Mouse (Mus musculus) lung, postnatal 25 days (tissue): ENCODE data around the gene Apeh.

ENCODE experiments used
- DNase-seq: peaks from one replicate; pipeline ENCODE4 v3.0.0; 2022; ENCODE audit warnings: low spot score

Apeh gene

DNA sequence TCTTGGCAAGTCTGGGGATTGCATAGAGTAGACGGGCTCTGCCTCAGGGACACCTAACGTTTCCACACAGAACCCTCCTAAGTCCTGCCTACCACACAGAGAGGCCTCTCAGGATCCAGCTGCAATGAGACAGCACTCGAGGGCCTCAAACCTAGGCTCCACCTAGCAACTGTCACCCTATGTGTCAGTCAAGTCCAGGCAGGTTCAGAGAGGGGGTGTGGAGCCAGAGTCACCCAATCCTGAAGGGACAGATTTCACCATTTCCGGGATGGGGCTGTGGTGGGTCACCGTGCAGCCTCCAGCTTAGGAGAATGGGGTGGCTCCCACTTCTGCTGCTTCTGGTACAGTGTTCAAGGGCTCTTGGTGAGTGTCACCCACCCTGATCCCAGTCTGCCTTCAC lies 14.2 kb downstream of the Apeh start, which contains the start of gene Mst1:
TSS of gene Mst1 (plus strand) at position 269 of the 400 bp plus-strand sequence.
- no peak for DNase-seq

DNA sequence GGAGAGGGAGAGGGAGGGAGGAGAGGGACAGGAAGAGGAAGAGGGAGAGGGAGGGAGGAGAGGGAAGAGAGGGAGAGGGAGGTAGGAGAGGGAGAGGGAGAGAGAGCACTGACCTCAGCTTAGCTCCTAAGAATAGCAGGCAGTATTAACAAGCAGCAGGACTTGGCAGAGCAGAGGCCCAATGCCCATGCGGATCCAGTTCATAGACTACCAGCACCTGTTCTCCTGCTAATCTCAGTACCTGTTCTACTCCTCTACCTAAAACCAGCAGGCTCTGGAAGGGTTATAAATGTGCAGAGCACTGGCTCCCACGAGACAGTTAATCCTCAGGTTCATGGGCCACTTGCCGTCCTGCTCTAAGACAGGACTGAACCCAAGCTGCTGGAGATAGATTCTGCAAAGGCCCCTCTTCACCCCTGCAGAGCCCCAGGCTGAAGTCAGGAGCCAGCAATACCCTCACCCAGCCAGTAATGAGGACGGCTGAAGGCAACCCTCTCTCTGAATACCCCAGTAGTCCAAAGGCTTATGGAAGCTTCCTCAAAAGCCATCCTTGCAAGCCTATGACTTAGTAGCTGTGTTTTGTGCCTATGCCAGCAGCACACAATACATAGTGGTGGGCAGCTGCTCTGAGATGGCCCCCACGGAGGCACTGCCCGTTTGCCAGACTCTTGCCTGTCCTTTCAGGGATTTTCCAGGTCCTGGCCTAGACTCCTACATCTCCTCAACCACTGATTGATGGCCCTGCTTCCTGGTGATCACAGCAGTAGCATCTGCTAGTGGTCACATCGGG lies 21.1 kb downstream of the Apeh start:
- no peak for DNase-seq

DNA sequence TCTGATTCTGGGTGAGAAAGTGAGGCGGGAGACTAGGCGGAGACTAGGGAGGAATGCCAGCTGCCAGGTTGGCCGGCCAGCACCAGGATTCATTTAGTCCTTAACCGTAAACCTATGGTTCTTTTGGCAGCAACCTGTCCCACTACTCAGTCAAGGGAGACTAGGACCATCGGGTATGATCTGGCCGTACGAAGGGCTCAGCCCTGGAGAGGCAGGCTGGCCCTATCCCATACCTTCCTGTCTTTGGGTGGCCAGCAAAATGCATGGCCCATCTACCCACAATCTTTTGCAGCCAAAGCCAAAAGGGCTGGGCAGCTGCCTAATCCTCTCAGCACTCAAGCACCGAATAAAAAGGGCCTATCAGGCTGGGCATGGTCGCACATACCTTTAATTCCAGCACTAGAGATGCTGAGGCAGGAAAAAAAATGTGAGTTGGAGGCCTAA lies 21.9 kb downstream of the Apeh start:
- DNase-seq = no peak

DNA sequence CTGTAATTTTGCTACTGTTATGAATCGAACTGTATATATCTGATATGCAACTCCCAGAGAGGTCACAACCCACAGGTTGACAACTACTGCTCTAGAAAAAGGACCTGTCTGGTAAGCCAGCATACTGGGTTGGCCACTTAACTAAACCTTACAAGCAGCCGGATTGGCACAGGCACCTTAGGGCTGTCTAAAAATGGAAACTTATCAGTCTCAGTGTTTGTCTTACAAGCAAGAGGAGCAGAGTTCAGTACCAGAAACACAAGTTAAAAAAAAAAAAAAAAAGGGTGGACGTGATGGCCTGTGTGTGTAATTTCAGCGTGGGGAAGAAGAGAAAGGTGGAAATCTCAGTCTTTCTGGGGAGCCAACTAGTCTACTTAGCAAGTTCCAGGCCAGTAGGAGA lies 22.6 kb downstream of the Apeh start:
- no peak for DNase-seq

DNA sequence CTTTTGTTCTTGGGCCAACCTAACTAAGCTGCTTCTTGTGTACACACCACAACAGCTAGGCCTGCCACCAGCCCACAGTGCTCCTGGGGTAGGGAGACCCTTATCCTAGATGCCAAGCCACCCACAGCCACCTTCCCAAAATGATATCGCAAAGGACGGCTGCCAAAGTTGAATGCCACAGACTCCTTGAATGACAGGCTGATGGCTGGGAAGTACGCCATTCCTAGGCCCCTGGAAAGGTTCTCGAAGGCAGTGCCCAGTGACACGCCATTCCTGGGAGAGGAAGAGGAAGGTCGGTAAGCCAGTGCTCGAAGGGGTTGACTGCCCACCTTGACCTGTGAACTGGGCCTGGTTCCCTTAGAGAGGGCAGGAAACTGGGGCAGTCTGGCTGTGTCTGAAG lies 24.9 kb downstream of the Apeh start:
- DNase-seq = no peak

DNA sequence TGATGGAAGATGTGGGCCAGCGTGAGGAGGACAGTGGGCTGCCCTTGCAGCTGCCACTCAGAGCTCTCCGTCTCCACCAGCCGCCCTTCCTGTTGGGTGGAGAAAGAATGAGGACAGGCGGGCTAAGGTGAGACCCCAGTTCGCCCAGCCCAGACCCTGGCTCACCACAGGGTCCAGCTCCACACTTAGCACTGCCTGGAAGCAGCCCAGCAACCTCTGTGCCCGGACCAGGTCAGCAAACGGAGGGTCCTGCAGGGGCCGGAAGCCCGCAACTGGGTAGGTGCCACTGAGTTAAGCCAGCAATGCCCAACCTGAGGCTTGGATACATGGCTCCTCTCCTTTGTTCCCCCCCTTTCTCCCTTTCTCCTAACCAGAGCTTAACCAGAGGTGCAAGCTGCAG lies 25.4 kb downstream of the Apeh start:
- no peak for DNase-seq

DNA sequence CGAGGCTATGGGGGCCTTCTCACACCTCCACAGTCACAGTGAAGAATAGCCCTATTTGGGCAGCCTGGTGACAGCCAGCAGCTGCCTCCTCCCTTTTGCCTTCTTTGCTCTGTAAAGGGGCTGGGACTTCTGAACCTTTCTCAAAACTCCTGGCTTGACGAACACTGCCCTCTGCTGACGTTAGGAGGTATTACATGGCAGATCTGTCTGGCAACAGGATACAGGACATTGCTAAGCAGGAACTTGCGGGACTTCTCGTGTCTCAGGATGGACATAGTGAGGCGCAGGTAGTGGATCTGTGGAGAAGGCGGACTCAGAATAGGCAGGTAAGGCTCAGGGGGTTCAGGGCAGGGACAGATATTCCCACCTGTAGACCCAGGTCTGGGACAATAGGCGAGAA lies 26.5 kb downstream of the Apeh start:
- peak; percentile 82 for DNase-seq

DNA sequence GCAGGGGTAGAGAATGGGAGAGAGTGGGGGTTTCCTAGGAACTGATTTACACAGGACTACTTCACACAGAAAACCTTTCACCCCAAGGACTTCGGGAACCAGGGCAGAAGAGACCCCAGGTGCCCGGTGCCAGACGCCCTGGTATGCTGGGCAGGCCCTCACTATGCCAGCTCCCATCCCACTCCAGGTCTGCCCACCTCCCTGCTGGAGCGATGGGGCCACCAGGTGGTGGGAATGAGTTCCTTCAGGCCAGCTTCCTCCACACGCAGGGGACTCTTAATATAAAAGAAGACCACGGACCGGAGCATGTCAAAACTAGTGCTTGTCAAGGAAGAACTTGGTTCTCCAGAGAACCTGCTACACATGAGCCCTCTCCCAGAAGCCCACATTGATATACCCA lies 27.2 kb downstream of the Apeh start:
- DNase-seq = no peak

DNA sequence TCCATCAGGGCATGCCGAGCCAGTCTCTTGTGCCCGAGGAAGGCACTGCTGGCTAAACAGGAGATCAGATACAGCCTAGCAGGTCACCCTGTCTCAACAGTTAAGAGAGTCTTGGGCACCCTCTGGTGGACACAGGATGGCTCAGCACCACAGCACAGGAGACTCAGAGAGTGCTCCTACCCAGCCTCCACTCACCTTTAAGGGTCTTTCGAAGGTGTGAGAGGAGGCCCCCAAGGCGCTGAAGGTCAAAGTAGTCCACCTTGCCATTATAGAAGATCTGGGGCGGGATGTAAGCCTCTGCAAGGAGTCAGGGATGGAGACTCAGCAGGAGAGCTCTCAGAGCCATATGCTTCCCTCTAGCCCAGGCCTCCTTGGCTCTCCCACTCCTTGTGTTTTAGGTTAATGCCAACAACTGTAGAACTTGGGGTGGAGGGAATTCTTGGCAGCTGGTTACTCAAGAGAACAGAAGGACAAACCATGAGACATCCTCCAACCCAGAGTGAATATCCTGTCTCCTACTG lies 28.9 kb downstream of the Apeh start:
- peak; percentile 49 for DNase-seq

DNA sequence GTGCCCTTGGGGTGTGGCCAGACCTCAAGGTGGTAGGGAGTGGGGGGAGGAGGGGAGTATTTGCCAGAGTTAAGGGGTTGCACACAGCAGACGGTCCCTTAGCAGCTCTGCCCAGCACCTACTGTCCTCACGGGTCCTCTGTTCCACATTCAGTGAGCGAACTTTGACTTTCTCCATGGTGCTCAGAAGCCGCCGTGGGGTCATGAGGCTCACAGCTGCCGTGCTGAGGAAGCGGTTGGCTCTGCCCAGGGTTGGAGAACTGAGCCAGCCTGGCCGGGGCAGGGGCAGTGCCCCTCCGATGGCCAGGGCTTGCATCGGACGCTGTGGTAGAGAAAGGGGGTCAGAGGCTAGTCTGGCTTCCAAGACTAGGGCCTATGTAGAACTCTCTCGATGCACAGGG lies 31.0 kb downstream of the Apeh start:
- DNase-seq = no peak

DNA sequence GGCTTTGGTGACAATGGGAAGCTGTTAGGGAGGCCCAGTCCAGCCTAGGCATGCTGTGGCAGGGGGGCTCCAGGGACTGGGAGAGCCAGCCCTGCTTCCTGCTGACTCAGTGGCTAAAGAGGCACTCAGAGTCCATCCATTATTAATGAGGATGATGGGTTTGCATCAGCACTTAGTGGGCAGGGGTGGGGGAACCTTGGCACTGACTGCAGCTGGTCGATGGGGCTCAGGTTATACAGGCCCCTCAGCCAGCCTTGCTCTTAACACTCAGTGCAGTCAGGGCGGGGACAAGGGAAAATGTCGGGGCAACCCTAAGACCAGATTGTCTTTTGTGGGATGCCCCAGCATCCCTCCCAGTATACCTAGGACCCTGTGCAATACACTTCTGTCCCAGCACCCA lies 32.3 kb downstream of the Apeh start:
- DNase-seq = no peak

DNA sequence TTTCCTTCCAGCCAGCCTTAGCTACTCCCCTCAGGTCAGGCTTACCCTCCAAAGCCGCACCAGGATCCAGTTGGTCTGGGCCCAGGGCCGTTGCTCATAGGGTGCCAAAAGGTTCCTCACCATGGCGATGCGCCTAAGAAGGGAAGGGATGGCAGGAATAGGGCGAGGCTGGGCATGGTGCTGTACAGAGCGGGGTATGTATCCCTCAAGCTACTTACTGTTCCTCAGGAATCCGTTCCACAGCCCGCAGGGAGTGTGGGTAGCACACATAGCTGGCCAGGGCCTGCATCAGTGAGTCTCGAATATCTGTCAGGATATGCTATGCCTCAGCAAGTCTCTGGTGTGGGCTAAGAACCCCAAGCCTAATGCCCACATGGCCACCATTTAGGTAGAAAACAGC lies 36.1 kb downstream of the Apeh start:
- DNase-seq = no peak

DNA sequence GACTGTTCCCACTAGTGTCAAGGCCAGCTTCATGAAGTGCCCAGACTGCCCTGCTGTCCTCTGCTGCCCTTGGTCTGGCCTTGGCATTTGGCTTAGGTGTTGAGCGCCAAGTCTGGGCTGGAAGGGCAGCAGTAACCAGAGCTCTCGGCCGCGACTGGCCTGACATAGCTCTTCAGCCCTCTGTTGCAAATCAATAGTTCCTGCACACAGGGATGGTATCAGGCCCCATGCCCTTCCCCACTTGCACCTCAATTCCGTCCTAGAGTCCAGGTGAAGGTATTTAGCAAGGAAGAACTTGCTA lies 37.2 kb downstream of the Apeh start:
- DNase-seq = no peak

DNA sequence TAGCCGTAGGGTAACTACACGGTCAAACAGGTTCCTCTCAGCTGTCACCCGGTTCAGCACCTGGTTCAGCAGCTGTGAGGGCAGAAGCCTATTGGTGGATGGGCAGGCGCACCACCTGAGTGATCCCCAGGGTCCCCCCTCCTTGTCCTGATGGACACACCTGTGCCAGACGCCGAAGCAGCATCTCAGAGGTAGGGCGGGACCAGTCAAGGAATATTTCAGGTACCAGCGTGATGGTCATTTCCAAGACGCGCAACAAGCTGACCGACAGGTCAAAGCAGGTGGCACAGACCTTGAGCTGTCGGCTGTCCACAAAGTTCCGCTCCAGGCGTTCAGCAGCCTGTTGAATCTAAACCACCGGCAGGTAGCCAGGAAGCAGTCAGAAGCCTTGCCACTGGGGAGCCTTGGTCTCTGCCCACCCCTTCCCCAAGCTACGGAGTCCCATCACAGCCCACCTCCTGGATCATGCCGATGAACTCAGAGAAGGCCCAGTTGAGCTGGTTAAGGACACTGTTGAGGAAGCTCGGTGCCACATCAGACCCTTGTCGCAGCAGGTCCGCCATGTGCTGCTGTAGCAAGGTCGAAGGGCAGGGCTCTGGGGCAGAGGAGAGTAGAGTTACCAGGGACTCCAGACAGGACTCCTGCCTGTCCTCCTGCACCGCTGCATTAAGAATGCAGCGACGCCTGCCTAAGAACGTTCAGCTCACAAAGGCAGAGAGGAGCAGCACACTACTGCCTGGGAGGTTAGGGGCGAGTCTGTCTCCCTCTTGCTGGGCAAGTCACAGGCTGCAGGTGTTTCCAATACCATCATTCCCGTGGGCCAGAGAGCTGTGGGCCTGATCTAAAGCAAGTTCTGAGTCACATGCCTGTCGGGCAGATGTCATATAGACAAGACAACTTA lies 37.8 kb downstream of the Apeh start:
- DNase-seq = no peak

DNA sequence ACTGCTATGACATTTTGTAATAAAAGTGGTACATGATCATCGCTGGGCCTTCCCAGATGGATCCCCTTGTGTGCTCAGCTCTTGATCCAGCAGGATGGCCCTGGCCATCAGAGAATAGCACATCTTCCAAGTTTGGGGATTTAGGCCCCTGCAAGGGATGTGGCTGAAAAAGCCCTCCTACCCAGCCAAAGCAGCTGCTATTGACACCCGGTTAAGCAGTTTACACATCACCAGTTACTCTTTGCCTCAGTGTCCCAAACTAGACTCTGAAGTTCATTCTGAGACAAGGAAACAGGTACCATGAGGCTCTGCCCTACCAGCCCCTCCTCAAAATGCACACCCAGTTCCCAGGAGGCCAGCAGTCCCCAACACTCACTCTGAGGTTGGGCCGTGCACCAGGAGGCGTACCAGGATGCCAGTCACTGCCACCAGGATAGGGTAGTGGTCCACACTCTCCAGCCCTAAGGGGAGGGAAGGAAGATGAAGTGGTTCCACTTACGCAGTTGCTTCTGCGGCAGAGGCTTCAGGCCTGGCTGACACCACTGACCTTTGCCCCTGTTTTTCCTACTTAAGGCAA lies 38.7 kb downstream of the Apeh start:
- no peak for DNase-seq

DNA sequence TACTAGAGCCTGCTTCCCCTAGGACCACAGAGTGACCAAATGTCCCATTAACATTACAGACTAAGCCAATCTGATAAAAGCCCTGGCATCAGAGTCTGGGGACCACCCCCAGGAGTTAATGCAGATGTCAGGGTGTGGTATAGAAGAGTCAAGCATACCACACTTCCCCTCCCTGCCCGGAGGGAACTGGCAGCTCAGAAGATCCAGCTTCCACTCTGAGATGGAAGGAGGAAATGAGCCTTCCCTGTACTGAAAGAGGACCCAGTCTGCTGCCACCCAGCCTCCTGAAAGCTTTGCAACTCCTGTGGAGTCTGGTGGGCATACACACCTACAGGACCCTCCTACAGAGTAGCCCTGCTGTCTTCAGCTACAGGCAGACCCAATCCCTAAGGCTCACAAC lies 39.3 kb downstream of the Apeh start:
- no peak for DNase-seq

DNA sequence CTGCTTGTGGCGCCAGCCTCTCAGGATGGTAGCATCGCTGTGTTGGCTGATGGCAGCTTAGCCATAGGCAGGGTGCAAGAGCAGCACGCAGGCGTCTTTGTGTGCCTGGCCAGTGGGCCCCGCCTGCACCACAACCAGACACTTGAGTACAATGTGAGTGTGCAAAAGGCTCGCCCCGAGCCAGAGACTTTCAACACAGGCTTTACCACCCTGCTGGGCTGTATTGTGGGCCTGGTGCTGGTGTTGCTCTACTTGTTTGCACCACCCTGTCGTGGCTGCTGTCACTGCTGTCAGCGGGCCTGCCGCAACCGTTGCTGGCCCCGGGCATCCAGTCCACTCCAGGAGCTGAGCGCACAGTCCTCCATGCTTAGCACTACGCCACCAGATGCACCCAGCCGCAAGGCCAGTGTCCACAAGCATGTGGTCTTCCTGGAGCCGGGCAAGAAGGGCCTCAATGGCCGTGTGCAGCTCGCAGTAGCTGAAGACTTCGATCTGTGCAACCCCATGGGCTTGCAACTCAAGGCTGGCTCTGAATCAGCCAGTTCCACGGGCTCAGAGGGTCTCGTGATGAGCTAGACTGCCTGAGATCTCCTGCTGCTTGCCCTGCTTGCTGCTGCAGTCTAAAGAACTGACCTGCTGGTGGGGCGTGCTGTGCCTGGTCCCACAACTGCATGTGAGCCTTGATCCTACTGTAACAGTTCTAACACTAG lies 39.9 kb downstream of the Apeh start:
- DNase-seq = no peak

DNA sequence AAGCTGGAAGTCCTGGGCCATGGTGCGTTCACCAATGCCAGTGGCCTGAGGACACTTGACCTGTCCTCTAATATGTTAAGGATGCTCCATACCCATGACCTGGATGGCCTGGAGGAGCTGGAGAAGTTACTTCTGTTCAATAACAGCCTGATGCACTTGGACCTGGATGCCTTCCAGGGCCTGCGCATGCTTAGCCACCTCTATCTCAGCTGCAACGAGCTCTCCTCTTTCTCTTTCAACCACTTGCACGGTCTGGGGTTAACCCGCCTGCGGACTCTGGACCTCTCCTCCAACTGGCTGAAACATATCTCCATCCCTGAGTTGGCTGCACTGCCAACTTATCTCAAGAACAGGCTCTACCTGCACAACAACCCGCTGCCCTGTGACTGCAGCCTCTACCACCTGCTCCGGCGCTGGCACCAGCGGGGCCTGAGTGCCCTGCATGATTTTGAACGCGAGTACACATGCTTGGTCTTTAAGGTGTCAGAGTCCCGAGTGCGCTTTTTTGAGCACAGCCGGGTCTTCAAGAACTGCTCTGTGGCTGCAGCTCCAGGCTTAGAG lies 40.7 kb downstream of the Apeh start:
- no peak for DNase-seq

DNA sequence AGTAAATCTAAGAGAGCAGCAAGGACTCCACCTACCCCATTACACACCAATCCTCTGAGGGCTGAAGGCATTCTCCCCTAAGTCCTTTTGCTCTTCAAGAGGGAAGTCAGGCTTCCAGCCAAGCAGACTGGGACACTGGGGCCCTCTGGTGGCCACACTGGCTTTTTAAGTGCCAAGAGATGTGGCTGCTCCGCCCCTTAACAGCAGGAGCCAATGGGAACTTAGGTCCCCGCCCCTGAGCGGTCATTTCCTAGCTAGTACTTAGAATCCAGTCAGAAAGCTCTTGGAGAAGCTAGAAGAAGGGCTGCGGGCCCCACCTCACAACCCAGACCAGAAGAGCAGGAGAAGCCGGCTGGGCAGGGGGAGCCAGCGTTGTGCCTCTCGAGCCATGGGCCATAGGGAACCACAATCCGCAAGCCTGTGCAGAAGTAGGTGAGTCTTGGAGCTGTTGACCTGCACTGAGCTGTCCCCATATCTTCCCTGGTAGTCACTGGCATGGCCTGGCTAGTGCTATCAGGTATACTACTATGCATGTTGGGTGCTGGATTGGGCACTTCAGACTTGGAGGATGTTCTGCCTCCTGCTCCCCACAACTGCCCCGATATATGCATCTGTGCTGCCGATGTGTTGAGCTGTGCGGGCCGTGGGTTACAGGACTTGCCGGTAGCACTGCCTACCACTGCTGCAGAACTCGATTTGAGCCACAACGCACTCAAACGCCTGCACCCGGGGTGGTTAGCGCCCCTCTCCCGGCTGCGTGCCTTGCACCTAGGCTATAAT lies 41.3 kb downstream of the Apeh start, which contains the start of gene Amigo3:
TSS of gene Amigo3 (plus strand) at position 275 of the 780 bp plus-strand sequence.
- peak; percentile 97 for DNase-seq

DNA sequence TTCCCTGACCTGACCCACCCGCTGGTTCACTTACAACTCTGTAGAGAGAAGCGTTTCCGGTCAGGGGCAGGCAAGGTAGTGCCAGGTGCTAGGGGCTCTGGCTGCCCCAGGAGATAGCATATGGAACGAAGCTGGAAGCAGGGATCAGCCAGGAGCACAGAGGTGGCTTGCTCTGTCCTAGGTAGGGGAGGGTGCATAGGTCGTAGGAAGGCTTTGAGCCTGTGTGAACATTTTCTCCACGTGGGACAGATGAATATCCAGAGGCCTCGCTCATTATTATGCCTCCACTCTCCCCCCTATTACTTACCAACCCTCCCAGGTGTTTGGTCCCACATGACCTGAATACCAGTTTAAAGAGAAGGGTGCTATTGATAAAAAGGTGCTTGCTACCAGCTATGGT lies 42.0 kb downstream of the Apeh start:
- DNase-seq = no peak

DNA sequence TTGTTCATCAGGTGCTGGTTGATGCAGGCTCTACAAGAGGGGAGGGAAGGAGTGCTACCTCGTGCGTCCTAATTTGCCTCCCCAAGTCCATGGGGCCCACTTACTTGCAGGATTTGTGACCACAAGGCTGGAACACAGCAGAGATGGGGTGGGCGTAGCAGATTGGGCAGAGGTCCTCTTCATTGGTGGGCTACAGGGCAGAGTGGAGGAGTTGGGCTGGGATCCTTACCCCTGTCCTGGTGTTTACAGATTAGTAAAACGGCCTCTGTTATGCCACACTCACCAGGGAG lies 42.5 kb downstream of the Apeh start:
- no peak for DNase-seq
